Mouse (Mus musculus): ENCODE results near the gene Tmem255b.

The Tmem255b gene

GRCm38 (mm10) chr8:13491491-13492010 is 56.6 kb downstream of the Tmem255b start:
- no peak for DNase-seq (ENCODE audit: low spot score in 2 of 2)

- no peak for DNase-seq (ENCODE audit: low spot score in 2 of 2)
These were observed 57.4 kb downstream of the Tmem255b start for GRCm38 (mm10) chr8:13492198-13492995.

DNA sequence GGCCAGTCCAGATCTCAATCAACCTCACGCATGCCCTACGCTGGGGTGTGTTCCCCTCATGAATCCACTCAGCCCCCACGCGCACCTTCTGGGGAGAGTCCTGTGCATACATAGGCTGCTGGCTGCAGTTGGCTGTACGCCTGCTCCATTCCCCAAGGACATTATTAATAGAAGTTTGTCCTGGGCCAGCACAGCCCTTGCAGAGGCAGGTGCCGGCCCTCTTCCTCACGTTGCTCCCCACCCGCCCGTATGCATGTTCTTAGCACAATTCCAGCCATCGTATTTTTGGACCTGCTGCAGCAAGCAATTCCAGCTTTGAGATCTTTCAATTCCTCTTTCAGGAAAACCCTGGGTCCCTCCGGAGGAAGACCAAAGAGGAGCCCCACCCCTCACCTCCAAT is 58.0 kb downstream of the Tmem255b start:
- DNase-seq (ENCODE audit: low spot score in 2 of 2), result no peak

DNA sequence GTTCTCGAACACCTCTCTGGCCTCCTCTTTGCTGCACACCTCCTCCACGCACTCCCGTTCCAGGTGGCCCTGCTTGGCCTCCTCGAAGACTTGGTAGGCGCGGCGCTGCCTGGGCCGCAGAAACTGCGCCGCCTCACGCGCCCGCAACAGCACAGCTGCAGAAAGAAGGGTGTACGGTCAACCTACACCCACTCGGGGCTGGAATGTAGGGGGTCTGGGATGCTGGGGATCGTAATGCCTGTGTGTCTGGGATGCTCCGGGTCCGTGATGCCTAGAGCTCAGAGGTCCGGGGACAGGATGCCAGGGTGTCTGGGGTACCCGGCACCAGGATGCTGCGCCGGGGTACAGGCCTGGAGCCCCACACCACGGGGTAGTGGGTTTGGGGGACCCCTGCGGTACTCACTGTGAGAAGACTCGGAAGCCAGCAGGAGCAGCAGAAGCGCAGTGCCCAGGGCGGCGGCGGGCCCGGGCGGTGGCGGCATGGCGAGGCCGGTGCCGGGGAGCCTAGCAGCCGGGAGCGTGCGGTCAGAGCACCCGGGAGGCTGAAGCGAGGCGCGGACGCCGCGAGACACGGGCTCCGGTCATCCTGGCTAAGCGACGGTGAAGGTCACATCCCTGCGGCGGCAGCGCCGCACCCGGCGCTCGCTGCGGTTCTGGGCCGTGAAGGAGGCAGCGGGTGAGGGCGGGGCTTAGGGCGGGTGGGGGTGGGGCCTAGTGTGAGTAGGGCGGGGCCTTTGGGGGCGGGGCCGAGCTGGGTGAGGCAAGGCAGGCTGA is 59.1 kb downstream of the Tmem255b start, which contains the start of gene Gas6:
Gene Gas6, minus strand, starts transcription at position 633 of the 774 bp plus-strand sequence.
- DNase-seq (ENCODE audit: low spot score in 2 of 2), result peak; percentile 12 to 50

DNA sequence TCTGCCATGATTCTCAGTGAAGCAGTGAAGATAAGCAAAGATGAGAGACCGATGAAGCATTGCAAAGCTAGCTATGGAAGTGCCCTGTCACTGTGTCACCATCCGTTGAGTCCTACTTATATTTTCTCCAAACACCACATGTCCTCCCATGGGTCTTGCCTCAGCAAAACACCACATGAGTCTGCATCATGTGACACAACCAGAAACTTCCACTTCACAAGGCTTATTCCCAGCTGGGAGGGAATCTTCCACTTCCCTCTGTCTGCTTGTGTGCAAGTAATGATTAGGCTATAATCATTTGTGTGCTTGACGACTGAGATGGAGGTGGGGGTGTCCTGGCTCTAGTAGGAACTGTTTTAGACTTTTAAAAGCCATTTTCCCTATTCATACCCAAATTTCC is 66.2 kb downstream of the Tmem255b start:
- no peak for DNase-seq (ENCODE audit: low spot score in 2 of 2)

DNA sequence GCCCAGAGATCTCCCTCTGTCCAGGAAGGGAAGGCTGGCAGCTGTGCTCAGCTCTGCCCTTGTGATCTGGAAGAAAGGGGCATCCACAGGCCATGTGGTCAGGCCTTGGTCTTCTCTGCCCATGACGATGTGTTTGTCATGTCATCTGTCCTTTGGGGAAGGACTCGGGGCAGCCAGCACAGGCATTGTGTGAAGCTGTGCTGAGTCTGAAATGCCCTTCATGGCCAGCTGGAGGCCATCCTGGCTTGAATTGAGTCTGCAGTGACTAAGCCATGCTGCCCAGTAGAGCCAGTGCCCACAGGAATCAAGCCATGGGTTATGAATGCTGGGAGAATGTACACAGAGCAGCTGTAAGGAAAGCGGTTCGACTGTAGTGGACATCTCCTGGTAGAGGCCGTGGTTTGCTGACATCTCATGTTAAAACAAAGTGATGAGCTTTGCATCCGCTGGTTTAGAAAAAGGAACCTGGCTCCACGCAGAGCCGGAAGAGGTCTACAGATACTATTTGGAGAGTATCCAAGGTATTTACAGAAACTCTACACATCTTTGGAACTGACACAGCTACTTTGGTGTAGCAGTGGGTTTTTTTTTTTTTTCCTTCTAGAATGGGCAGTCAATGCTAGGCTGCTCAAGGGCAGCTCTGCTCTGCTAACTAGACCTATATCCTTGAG is 69.1 kb downstream of the Tmem255b start:
- DNase-seq (ENCODE audit: low spot score in 2 of 2), result no peak

GRCm38 (mm10) chr8:13504894-13505674 is 70.1 kb downstream of the Tmem255b start:
- DNase-seq (ENCODE audit: low spot score in 2 of 2), result no peak

- DNase-seq (ENCODE audit: low spot score in 2 of 2), result peak in 1 of 2 experiments; percentile 54
These were observed 71.9 kb downstream of the Tmem255b start for GRCm38 (mm10) chr8:13506849-13507248.

- no peak for DNase-seq (ENCODE audit: low spot score in 2 of 2)
These were observed 72.4 kb downstream of the Tmem255b start for GRCm38 (mm10) chr8:13507284-13507937.

- DNase-seq (ENCODE audit: low spot score in 2 of 2), result no peak
These were observed 77.0 kb downstream of the Tmem255b start for GRCm38 (mm10) chr8:13512016-13512415.

GRCm38 (mm10) chr8:13512677-13513076 is 77.7 kb downstream of the Tmem255b start:
- no peak for DNase-seq (ENCODE audit: low spot score in 2 of 2)

DNA sequence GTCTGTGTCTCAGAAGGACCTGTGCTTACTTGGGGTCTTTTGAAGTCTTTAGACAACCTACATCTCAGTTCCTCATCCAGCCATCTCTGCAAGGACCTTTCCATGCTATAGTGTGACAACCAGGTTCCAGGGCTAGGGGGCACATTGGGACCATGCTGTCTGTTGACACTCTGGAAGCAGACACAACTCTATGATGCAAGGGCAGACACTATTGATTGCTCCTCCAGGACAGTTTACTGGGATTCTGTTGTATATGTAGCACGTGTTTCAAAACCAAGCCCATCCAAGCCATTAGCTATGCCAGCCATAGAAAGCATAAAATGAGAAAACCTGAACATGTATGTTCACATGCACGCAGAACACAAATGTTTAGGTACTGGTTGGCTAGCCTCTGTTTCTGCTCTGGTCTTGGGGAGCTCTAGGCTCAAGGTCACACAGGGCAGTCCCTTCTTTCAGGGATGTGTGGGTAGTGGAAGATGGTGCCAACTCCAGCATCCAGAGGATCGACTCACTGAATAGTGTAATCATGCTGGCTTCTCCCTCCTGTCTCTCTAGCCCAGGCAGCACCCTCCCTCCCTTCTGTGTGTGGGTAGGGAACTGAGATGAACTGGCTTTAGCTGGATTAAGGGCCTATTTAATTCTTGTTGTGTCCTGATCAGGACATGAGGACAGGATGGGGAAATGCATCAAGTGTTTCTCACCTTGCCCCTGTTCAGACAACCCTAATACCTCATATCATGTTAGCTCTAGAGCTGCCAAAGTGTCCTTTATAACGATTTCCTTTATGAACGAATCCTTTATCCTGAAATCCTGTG is 78.8 kb downstream of the Tmem255b start:
- DNase-seq (ENCODE audit: low spot score in 2 of 2), result no peak

GRCm38 (mm10) chr8:13516011-13516442 is 81.0 kb downstream of the Tmem255b start:
- no peak for DNase-seq (ENCODE audit: low spot score in 2 of 2)

DNA sequence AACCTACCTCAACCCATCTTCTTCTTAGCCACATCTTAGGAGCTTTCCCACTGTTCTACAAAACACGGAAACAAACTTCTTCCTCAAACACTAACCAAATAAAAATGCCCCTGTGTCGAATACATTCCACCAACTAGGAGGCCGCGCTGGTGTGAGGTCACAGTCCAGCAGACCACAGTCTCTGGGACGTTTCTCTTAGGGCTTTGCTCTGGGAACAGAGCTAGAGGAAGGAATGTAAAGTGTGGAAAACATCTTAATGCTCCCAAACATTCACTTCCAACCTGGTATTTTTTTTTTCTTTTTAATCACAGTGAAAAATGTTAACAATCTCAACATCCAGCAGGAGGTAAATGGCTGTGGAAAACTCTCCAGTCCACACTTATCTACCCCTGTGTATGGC is 81.7 kb downstream of the Tmem255b start:
- DNase-seq (ENCODE audit: low spot score in 2 of 2), result no peak

DNA sequence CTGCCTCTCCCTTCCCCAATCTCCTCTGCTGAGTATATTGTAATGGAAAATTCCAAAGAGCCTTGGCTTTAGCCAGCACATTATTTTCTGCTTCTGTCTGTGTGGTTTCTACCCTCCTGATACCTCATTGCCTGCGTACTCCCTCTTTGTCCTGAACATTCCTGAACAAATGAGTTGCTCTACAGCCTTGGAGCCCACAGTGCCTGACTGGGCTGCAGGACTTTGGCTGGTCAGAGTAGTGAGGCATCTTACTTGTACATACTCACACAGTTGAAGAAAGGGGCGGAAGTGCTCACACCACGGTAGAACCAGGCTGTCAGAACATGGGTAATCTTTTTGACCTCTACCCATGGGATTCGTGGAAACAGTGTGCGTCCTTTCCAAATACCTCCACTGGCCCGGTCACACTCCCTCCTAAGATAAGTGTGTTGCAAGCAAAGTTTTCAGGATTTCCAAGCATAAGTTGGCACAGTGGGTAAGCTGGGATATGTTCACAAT is 82.3 kb downstream of the Tmem255b start:
- DNase-seq (ENCODE audit: low spot score in 2 of 2), result no peak
